Mouse (Mus musculus) C2C12 (cell line): ENCODE data around the gene Dapp1. TPM values are rescaled to one million over a fixed set of nuclear protein-coding genes. Genes with fewer than 3 reads are reported as not detected.

Experiments used
- H3K27me3 ChIP-seq: one replicate; pipeline ENCODE4 v1.6.1; 2011; ENCODE audit not compliant: control insufficient read depth, insufficient read depth, insufficient read length
- H3K36me3 ChIP-seq: one replicate; pipeline ENCODE4 v1.6.1; 2011; ENCODE audit not compliant: control insufficient read depth, insufficient read depth
- H3K4me3 ChIP-seq: one replicate; pipeline ENCODE4 v1.5.1; 2011; ENCODE audit warnings: mild to moderate bottlenecking, control low read depth; ENCODE audit not compliant: poor library complexity, insufficient read depth, severe bottlenecking
- H3K79me2 ChIP-seq: one replicate; pipeline ENCODE4 v1.6.1; 2011; ENCODE audit not compliant: control insufficient read depth, insufficient read depth
- H3K79me3 ChIP-seq: one replicate; pipeline ENCODE4 v1.6.1; 2011; ENCODE audit warnings: low read depth, control low read depth
- H3ac ChIP-seq: one replicate; pipeline ENCODE3; 2011; ENCODE audit warnings: low read depth; ENCODE audit not compliant: control insufficient read depth, insufficient read length
- CEBPB ChIP-seq: IDR thresholded peaks from one replicate; pipeline ENCODE4 v1.6.1; 2011; ENCODE audit warnings: low read depth, mild to moderate bottlenecking, control low read depth, moderate library complexity
- CTCF ChIP-seq: IDR thresholded peaks from one replicate; pipeline ENCODE4 v1.5.1; 2011; ENCODE audit not compliant: control insufficient read depth, insufficient read depth, insufficient read length
- FOSL1 ChIP-seq: IDR thresholded peaks from one replicate; pipeline ENCODE4 v1.8.0; 2011; ENCODE audit warnings: mild to moderate bottlenecking, low read length; ENCODE audit not compliant: poor library complexity, insufficient read depth, severe bottlenecking
- MAX ChIP-seq: IDR thresholded peaks from one replicate; pipeline ENCODE4 v1.6.1; 2011; ENCODE audit warnings: mild to moderate bottlenecking, control low read depth
- MYOD1 ChIP-seq: IDR thresholded peaks from one replicate; pipeline ENCODE4 v1.6.1; 2011; ENCODE audit warnings: low read depth; ENCODE audit not compliant: control insufficient read depth, insufficient read length
- MYOG ChIP-seq: IDR thresholded peaks from one replicate; pipeline ENCODE4 v1.6.1; 2011; ENCODE audit not compliant: control insufficient read depth, insufficient read length; ENCODE audit errors: extremely low read depth
- USF1 ChIP-seq: IDR thresholded peaks from one replicate; pipeline ENCODE4 v1.6.1; 2011; ENCODE audit warnings: low read depth, mild to moderate bottlenecking, control low read depth, moderate library complexity
- polyA plus RNA-seq: library from polyadenylated mRNA; unstranded; fragments of >200 nt; fragmentation: generic; extraction: Trizol; gene quantifications from one replicate; pipeline ENCODE4 v1.2.1, GENCODE M21; 2012; ENCODE audit warnings: missing spikeins

Dapp1 gene
- polyA plus RNA-seq, 1 experiment = 0.15 TPM

GRCm38 (mm10) chr3:138002545-138002944 is 21.2 kb upstream of the Dapp1 start:
- H3K79me3 ChIP-seq = no peaks in the 10 kb centered on the region
- H3K4me3 ChIP-seq = no peak overlapping the region
- TF ChIP-seq USF1 (no peak), MYOG (no peak), MAX (no peak), CEBPB (no peak), CTCF (no peak), FOSL1 (no peak), MYOD1 (no peak)
- H3K27me3 ChIP-seq = no peaks in the 10 kb centered on the region
- no peaks in the 10 kb centered on the region for H3K36me3 ChIP-seq
- H3ac ChIP-seq = no peak overlapping the region
- H3K79me2 ChIP-seq = no peaks in the 10 kb centered on the region

GRCm38 (mm10) chr3:138001865-138002264 is 20.5 kb upstream of the Dapp1 start:
- Histone ChIP-seq H3K79me2 (no peaks in the 10 kb centered on the region), H3K4me3 (no peak overlapping the region), H3K79me3 (no peaks in the 10 kb centered on the region), H3ac (no peak overlapping the region), H3K27me3 (no peaks in the 10 kb centered on the region), H3K36me3 (no peaks in the 10 kb centered on the region)
- TF ChIP-seq CEBPB (no peak), FOSL1 (no peak), MAX (no peak), CTCF (no peak), MYOG (no peak), USF1 (no peak), MYOD1 (no peak)

DNA sequence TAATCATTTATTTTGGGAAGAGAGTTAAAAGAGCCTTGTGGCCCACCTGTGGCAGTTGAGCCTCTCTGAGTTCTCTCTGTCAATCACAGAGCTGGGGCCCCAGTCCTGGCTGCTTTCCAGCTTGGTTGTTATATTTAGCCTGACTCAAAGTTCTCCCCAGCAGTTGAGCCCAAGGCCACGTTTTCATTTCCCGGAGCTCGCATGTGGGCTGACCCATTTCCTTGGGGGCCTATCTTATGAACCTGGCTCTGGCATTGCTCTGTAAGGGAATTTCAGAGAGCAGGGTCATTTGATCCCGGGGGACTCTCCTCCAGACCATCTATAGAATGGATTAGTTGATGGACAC is 19.4 kb upstream of the Dapp1 start:
- H3K79me3 ChIP-seq = no peaks in the 10 kb centered on the region
- no peaks in the 10 kb centered on the region for H3K36me3 ChIP-seq
- H3K4me3 ChIP-seq = no peak overlapping the region
- no peaks in the 10 kb centered on the region for H3K79me2 ChIP-seq
- H3ac ChIP-seq = no peak overlapping the region
- no peaks in the 10 kb centered on the region for H3K27me3 ChIP-seq
- no peak for TF ChIP-seq USF1
- no peak for TF ChIP-seq MAX
- TF ChIP-seq FOSL1 = no peak
- TF ChIP-seq MYOG = no peak
- no peak for TF ChIP-seq MYOD1
- TF ChIP-seq CEBPB = no peak
- no peak for TF ChIP-seq CTCF

- Histone ChIP-seq H3K79me2 (no peaks in the 10 kb centered on the region), H3K27me3 (no peaks in the 10 kb centered on the region), H3K36me3 (no peaks in the 10 kb centered on the region), H3K4me3 (no peak overlapping the region), H3ac (no peak overlapping the region), H3K79me3 (no peaks in the 10 kb centered on the region)
- TF ChIP-seq CEBPB = no peak
- no peak for TF ChIP-seq MAX
- TF ChIP-seq FOSL1 = no peak
- TF ChIP-seq MYOD1 = no peak
- TF ChIP-seq CTCF = no peak
- TF ChIP-seq MYOG = no peak
- TF ChIP-seq USF1 = no peak
Measured at GRCm38 (mm10) chr3:138000062-138000723, 18.8 kb upstream of the Dapp1 start.

DNA sequence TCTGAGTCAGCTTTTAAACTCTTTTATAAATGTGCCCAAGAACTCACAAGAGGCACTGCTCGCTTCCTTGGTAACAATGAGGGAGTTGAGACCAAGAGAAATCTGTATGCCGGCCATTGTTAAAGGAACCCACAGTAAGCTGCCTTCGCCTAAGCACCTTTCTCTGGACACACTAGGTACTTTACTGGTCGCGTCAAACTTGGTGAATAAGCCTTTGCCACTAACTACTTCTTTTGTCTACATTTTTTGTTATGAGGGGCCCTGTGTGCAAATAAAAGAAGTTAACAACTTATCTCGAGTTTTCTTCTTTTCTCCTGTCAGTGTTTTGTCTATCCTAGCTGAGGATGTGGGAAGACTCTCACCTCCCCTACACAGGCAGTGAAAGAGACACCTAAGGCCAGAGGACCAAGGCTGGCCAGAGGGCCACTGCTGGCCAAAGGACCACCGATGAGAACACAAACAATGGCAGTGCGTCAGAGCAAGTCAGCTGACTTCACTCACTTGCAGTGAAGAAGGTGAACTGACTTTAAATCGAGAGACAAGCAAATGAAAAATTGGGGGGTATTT is 18.0 kb upstream of the Dapp1 start:
- no peak overlapping the region for H3ac ChIP-seq
- H3K79me3 ChIP-seq = no peaks in the 10 kb centered on the region
- no peaks in the 10 kb centered on the region for H3K27me3 ChIP-seq
- H3K79me2 ChIP-seq = no peaks in the 10 kb centered on the region
- no peak overlapping the region for H3K4me3 ChIP-seq
- TF ChIP-seq MAX (no peak), CTCF (no peak), MYOD1 (no peak), FOSL1 (no peak), CEBPB (no peak), USF1 (no peak), MYOG (no peak)
- H3K36me3 ChIP-seq = no peaks in the 10 kb centered on the region
